Mouse (Mus musculus): Measurements from ENCODE around the gene Zfp324. TPM values are rescaled to one million over a fixed set of nuclear protein-coding genes. Genes with fewer than 3 reads are reported as not detected.
A peak's percentile ranks its signal among the peaks of the same experiment; 100 is the strongest.
"Not testable (repeated sequence)": the region's sequence is repeated elsewhere in the genome, so short reads cannot be mapped to it uniquely, and the experiment has no call there.

The Zfp324 gene
- polyA plus RNA-seq, 1 experiment from 2014 or later: 8.3 TPM

- WGBS: 77% methylated on average over 4 of the region's 4 CpGs
- no peaks in the 10 kb centered on the region for H3K36me3 ChIP-seq (ENCODE audit: control insufficient read depth, insufficient read depth, low read length)
- H3K9ac ChIP-seq (ENCODE audit: low read length): no peak overlapping the region
- H3K27ac ChIP-seq (ENCODE audit: low read length): no peak overlapping the region
- no peak for ATAC-seq (ENCODE audit: insufficient read depth, low FRiP score)
- H3K4me2 ChIP-seq (ENCODE audit: low read depth, low read length): no peak overlapping the region
- no peaks in the 10 kb centered on the region for H3K9me3 ChIP-seq (replicated peaks; ENCODE audit: control insufficient read depth, low read length)
- no peaks in the 10 kb centered on the region for H3K4me1 ChIP-seq (ENCODE audit: control insufficient read depth, insufficient read depth, low read length)
- H3K27me3 ChIP-seq (ENCODE audit: control insufficient read depth, insufficient read depth, low read length): no peaks in the 10 kb centered on the region
- H3K4me3 ChIP-seq (replicated peaks; ENCODE audit: low read length): no peak overlapping the region
Observed at GRCm38 (mm10) chr7:12933615-12934140, 32.0 kb upstream of the Zfp324 start.

- H3K27me3 ChIP-seq (ENCODE audit: control insufficient read depth, insufficient read depth, low read length): no peaks in the 10 kb centered on the region
- no peak for ATAC-seq (ENCODE audit: insufficient read depth, low FRiP score)
- H3K4me1 ChIP-seq (ENCODE audit: control insufficient read depth, insufficient read depth, low read length): no peaks in the 10 kb centered on the region
- no peak overlapping the region for H3K27ac ChIP-seq (ENCODE audit: low read length)
- WGBS: 75% methylated on average over 3 of the region's 3 CpGs
- H3K4me2 ChIP-seq (ENCODE audit: low read depth, low read length): no peak overlapping the region
- H3K4me3 ChIP-seq (replicated peaks; ENCODE audit: low read length): no peak overlapping the region
- no peak overlapping the region for H3K9ac ChIP-seq (ENCODE audit: low read length)
- H3K36me3 ChIP-seq (ENCODE audit: control insufficient read depth, insufficient read depth, low read length): no peaks in the 10 kb centered on the region
- H3K9me3 ChIP-seq (replicated peaks; ENCODE audit: control insufficient read depth, low read length): no peaks in the 10 kb centered on the region
Observed at GRCm38 (mm10) chr7:12934808-12935207, 30.8 kb upstream of the Zfp324 start.

- H3K36me3 ChIP-seq (ENCODE audit: control insufficient read depth, insufficient read depth, low read length); H3K27me3 ChIP-seq (ENCODE audit: control insufficient read depth, insufficient read depth, low read length); H3K9ac ChIP-seq (ENCODE audit: low read length); H3K4me3 ChIP-seq (replicated peaks; ENCODE audit: low read length); H3K9me3 ChIP-seq (replicated peaks; ENCODE audit: control insufficient read depth, low read length); H3K27ac ChIP-seq (ENCODE audit: low read length); H3K4me1 ChIP-seq (ENCODE audit: control insufficient read depth, insufficient read depth, low read length); H3K4me2 ChIP-seq (ENCODE audit: low read depth, low read length); ATAC-seq (ENCODE audit: insufficient read depth, low FRiP score): not testable (repeated sequence)
- 79% methylated on average over 3 of the region's 4 CpGs for WGBS
Observed at GRCm38 (mm10) chr7:12937254-12937803, 28.3 kb upstream of the Zfp324 start.

- no peak for ATAC-seq (ENCODE audit: insufficient read depth, low FRiP score)
- Histone ChIP-seq H3K4me3 (replicated peaks; ENCODE audit: low read length) (no peak overlapping the region), H3K27me3 (ENCODE audit: control insufficient read depth, insufficient read depth, low read length) (no peaks in the 10 kb centered on the region), H3K9ac (ENCODE audit: low read length) (no peak overlapping the region), H3K9me3 (replicated peaks; ENCODE audit: control insufficient read depth, low read length) (no peaks in the 10 kb centered on the region), H3K4me1 (ENCODE audit: control insufficient read depth, insufficient read depth, low read length) (no peaks in the 10 kb centered on the region), H3K4me2 (ENCODE audit: low read depth, low read length) (no peak overlapping the region), H3K27ac (ENCODE audit: low read length) (no peak overlapping the region), H3K36me3 (ENCODE audit: control insufficient read depth, insufficient read depth, low read length) (no peaks in the 10 kb centered on the region)
- 83% methylated on average over 4 of the region's 4 CpGs for WGBS
Observed at GRCm38 (mm10) chr7:12940599-12940998, 25.0 kb upstream of the Zfp324 start.

GRCm38 (mm10) chr7:12943488-12943887 is 22.1 kb upstream of the Zfp324 start:
- Histone ChIP-seq H3K4me1 (ENCODE audit: control insufficient read depth, insufficient read depth, low read length) (no peaks in the 10 kb centered on the region), H3K4me3 (replicated peaks; ENCODE audit: low read length) (no peak overlapping the region), H3K9me3 (replicated peaks; ENCODE audit: control insufficient read depth, low read length) (no peaks in the 10 kb centered on the region), H3K36me3 (ENCODE audit: control insufficient read depth, insufficient read depth, low read length) (no peaks in the 10 kb centered on the region), H3K9ac (ENCODE audit: low read length) (no peak overlapping the region), H3K4me2 (ENCODE audit: low read depth, low read length) (no peak overlapping the region), H3K27ac (ENCODE audit: low read length) (no peak overlapping the region), H3K27me3 (ENCODE audit: control insufficient read depth, insufficient read depth, low read length) (no peaks in the 10 kb centered on the region)
- no peak for ATAC-seq (ENCODE audit: insufficient read depth, low FRiP score)

- Histone ChIP-seq H3K4me1 (ENCODE audit: control insufficient read depth, insufficient read depth, low read length) (peaks cover 4% of the 10 kb centered on the region; the same call in 1 of the 2 replicates), H3K4me3 (replicated peaks; ENCODE audit: low read length) (peak overlapping the region; percentile 47), H3K36me3 (ENCODE audit: control insufficient read depth, insufficient read depth, low read length) (no peaks in the 10 kb centered on the region), H3K4me2 (ENCODE audit: low read depth, low read length) (peak overlapping the region; percentile 72), H3K27ac (ENCODE audit: low read length) (peak overlapping the region; percentile 82), H3K9ac (ENCODE audit: low read length) (peak overlapping the region; percentile 74), H3K27me3 (ENCODE audit: control insufficient read depth, insufficient read depth, low read length) (no peaks in the 10 kb centered on the region), H3K9me3 (replicated peaks; ENCODE audit: control insufficient read depth, low read length) (no peaks in the 10 kb centered on the region)
- ATAC-seq (ENCODE audit: insufficient read depth, low FRiP score): peak; percentile 99
- 10% methylated on average over 35 of the region's 35 CpGs for WGBS
Observed at GRCm38 (mm10) chr7:12949032-12949871, 16.4 kb upstream of the Zfp324 start.

GRCm38 (mm10) chr7:12949872-12950229 is 15.8 kb upstream of the Zfp324 start:
- Histone ChIP-seq H3K27ac (ENCODE audit: low read length) (peak overlapping the region; percentile 69), H3K4me2 (ENCODE audit: low read depth, low read length) (peak overlapping the region; percentile 72), H3K36me3 (ENCODE audit: control insufficient read depth, insufficient read depth, low read length) (no peaks in the 10 kb centered on the region), H3K9ac (ENCODE audit: low read length) (peak overlapping the region; percentile 74), H3K27me3 (ENCODE audit: control insufficient read depth, insufficient read depth, low read length) (no peaks in the 10 kb centered on the region), H3K4me3 (replicated peaks; ENCODE audit: low read length) (peak overlapping the region; percentile 47), H3K9me3 (replicated peaks; ENCODE audit: control insufficient read depth, low read length) (no peaks in the 10 kb centered on the region), H3K4me1 (ENCODE audit: control insufficient read depth, insufficient read depth, low read length) (peaks cover 4% of the 10 kb centered on the region; the same call in 1 of the 2 replicates)
- 3% methylated on average over 16 of the region's 16 CpGs for WGBS
- ATAC-seq (ENCODE audit: insufficient read depth, low FRiP score): peak; percentile 25

GRCm38 (mm10) chr7:12954896-12955295 is 10.7 kb upstream of the Zfp324 start:
- no peak overlapping the region for H3K4me3 ChIP-seq (replicated peaks; ENCODE audit: low read length)
- H3K36me3 ChIP-seq (ENCODE audit: control insufficient read depth, insufficient read depth, low read length): no peaks in the 10 kb centered on the region
- no peak overlapping the region for H3K9ac ChIP-seq (ENCODE audit: low read length)
- WGBS: 45% methylated on average over 3 of the region's 3 CpGs
- no peak overlapping the region for H3K27ac ChIP-seq (ENCODE audit: low read length)
- H3K4me1 ChIP-seq (ENCODE audit: control insufficient read depth, insufficient read depth, low read length): peaks cover 4% of the 10 kb centered on the region; the same call in 1 of the 2 replicates
- no peaks in the 10 kb centered on the region for H3K9me3 ChIP-seq (replicated peaks; ENCODE audit: control insufficient read depth, low read length)
- no peaks in the 10 kb centered on the region for H3K27me3 ChIP-seq (ENCODE audit: control insufficient read depth, insufficient read depth, low read length)
- no peak overlapping the region for H3K4me2 ChIP-seq (ENCODE audit: low read depth, low read length)
- no peak for ATAC-seq (ENCODE audit: insufficient read depth, low FRiP score)

- WGBS: 72% methylated on average over 5 of the region's 5 CpGs
Observed at GRCm38 (mm10) chr7:12957511-12957910, 8.1 kb upstream of the Zfp324 start.

More at GRCm38 (mm10) chr7:12957511-12957910, 8.1 kb upstream of the Zfp324 start:
- H3K27me3 ChIP-seq (ENCODE audit: control insufficient read depth, insufficient read depth, low read length): no peaks in the 10 kb centered on the region
- no peak overlapping the region for H3K9ac ChIP-seq (ENCODE audit: low read length)
- no peak overlapping the region for H3K4me3 ChIP-seq (replicated peaks; ENCODE audit: low read length)
- no peaks in the 10 kb centered on the region for H3K9me3 ChIP-seq (replicated peaks; ENCODE audit: control insufficient read depth, low read length)
- no peak overlapping the region for H3K27ac ChIP-seq (ENCODE audit: low read length)
- H3K4me1 ChIP-seq (ENCODE audit: control insufficient read depth, insufficient read depth, low read length): no peaks in the 10 kb centered on the region
- H3K4me2 ChIP-seq (ENCODE audit: low read depth, low read length): no peak overlapping the region
- no peaks in the 10 kb centered on the region for H3K36me3 ChIP-seq (ENCODE audit: control insufficient read depth, insufficient read depth, low read length)
- ATAC-seq (ENCODE audit: insufficient read depth, low FRiP score): no peak

Measured in stomach, embryonic 16.5 days (tissue).